Mouse (Mus musculus) brain, embryonic 14.5 days (tissue): ENCODE measurements around the gene Gpr152. TPM values are rescaled to one million over a fixed set of nuclear protein-coding genes. Genes with fewer than 3 reads are reported as not detected.

Source experiments
- DNase-seq: peaks from one replicate; pipeline ENCODE4 v3.0.0-alpha.2; 2011; ENCODE audit warnings: low read depth
- CTCF ChIP-seq: fragments of 200-500 bp; IDR thresholded peaks from 2 replicates; pipeline ENCODE4 v1.5.1; 2012; ENCODE audit warnings: inconsistent platforms, mild to moderate bottlenecking, moderate library complexity, borderline replicate concordance; ENCODE audit not compliant: insufficient read depth, insufficient read length; ENCODE audit errors: extremely low read depth
- POLR2A ChIP-seq: fragments of 200-500 bp; IDR thresholded peaks from 2 replicates; pipeline ENCODE4 v1.6.1; 2012; ENCODE audit warnings: mild to moderate bottlenecking, inconsistent platforms, borderline replicate concordance; ENCODE audit not compliant: poor library complexity, insufficient read depth, insufficient read length, severe bottlenecking; ENCODE audit errors: extremely low read depth
- polyA plus RNA-seq: library from polyadenylated mRNA; depleted of rRNA; stranded (reverse); fragments of >200 nt; gene quantifications from 2 replicates; pipeline ENCODE4 v1.2.3, GENCODE M21; 2012

The Gpr152 gene
- polyA plus RNA-seq, 1 experiment, result 0.08 TPM

- DNase-seq, result no peak
- TF ChIP-seq POLR2A (no peak), CTCF (no peak)
Observed at GRCm38 (mm10) chr19:4136463-4136862, 3.1 kb upstream of the Gpr152 start.

DNA sequence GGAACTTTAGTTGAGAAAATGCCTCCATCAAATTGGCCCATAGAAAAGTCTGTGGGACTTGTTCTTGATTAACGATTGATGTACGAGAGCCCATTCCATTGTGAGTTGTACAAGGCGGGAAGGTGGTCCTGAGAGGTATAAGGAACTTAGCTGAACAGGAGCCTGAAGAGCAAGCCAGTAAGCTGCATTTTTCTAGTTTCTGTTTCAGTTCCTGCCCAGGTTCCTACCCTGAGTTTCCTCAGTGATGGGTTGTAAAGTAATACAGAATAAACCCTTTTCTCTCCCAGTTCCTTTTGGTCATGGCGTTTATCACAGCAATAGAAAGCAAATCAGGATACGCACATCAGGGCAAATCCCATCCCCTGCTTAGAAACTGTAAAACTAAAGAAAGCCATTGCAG lies 1.7 kb upstream of the Gpr152 start:
- DNase-seq, result no peak
- TF ChIP-seq CTCF (no peak), POLR2A (no peak)

- DNase-seq, result no peak
- TF ChIP-seq CTCF, result no peak
- no peak for TF ChIP-seq POLR2A
Observed at GRCm38 (mm10) chr19:4140147-4140546, 560 bp downstream of the Gpr152 start.

GRCm38 (mm10) chr19:4142416-4143173 lies 3.0 kb downstream of the Gpr152 start:
- TF ChIP-seq POLR2A, result no peak
- no peak for TF ChIP-seq CTCF
- DNase-seq, result no peak

- no peak for TF ChIP-seq CTCF
- TF ChIP-seq POLR2A, result no peak
- DNase-seq, result no peak
Observed at GRCm38 (mm10) chr19:4143759-4144268, 4.2 kb downstream of the Gpr152 start, which contains the start of gene Cabp4. Cabp4 (minus strand) TSS chr19:4144033.

DNA sequence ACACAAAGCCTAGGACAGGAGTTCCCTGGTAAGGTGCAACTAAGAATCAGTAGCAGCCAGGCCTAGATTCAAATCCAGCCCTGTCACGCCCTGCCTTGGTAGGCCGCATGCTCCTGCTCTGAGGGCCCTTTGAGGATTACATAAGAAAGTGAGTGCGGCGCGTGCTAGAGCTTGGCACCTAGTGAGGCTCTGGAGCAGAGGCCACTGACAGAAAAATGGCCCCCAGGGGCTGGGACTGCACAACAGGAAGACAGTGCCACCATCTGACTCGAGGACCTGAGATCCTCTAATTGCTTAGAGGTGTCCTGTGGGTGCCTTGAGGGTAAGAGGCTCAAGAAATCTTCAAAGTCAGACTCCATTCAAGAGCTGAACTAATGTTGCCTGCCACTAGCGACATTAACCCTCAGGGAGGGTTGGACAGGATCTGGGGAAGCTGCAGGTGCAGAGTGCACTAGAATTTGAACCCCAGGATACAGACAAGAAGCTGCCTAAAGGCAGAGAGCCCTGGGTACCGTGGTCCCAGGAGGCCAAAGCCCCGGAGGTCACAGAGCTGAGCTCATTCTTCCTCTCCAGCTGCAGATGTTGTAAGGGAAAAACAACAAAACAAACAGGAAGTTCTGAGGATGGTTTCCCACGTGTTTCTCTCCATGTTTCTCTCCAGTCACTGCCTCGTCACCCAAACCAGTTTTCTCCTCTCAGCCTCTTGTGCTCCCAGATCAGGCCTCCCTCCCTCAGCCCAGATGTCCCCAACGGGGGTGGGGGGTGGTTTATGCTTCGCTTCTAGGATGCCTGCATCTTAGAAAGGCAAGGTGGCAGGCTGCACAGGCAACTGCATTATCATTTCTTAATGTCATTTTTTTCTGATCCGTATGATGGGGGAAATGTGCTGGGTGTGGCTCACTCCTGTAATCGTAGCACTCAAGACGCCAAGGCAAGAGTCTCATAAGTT lies 5.2 kb downstream of the Gpr152 start:
- no peak for DNase-seq
- no peak for TF ChIP-seq CTCF
- TF ChIP-seq POLR2A, result no peak

GRCm38 (mm10) chr19:4145936-4146335 lies 6.3 kb downstream of the Gpr152 start:
- TF ChIP-seq CTCF, result no peak
- TF ChIP-seq POLR2A, result no peak
- no peak for DNase-seq

DNA sequence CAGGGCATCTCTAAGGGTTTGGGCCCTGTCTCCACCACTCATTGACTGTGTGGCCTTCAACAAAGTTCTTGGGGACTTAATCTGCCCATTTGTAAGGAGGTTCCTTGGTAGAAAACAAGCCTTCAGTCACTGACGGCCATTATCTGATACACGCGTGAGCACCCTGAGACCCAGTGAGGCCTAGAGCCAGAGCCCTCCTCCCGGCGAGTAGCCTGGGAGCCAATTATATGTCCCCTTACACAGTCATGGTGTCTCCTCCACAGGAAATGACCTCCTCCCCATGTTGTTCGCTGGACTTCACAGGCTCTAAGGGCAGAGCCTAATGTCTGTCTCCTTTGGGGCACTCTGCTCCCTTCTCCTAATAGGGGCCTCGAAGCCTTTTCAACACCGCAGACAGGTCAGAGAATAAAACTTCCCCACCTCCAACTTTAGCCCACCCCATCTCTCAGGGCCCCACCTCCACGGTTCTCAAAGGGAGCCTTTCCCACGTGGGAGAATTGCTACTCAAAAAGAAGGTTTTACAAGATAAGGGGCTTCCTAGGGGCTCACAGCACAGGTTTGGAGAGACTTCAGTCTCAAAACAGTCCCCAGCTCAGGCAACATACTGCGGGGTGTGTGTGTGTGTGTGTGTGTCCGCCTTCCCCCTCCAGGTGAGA lies 6.9 kb downstream of the Gpr152 start:
- DNase-seq, result no peak
- no peak for TF ChIP-seq CTCF
- TF ChIP-seq POLR2A, result no peak

- DNase-seq, result no peak
- TF ChIP-seq CTCF, result no peak
- no peak for TF ChIP-seq POLR2A
Observed at GRCm38 (mm10) chr19:4147022-4147405, 7.4 kb downstream of the Gpr152 start.

GRCm38 (mm10) chr19:4147782-4148490 lies 8.3 kb downstream of the Gpr152 start:
- TF ChIP-seq POLR2A (no peak), CTCF (no peak)
- no peak for DNase-seq
